Mouse (Mus musculus): Measurements from ENCODE around the gene Gypa.

The Gypa gene

DNA sequence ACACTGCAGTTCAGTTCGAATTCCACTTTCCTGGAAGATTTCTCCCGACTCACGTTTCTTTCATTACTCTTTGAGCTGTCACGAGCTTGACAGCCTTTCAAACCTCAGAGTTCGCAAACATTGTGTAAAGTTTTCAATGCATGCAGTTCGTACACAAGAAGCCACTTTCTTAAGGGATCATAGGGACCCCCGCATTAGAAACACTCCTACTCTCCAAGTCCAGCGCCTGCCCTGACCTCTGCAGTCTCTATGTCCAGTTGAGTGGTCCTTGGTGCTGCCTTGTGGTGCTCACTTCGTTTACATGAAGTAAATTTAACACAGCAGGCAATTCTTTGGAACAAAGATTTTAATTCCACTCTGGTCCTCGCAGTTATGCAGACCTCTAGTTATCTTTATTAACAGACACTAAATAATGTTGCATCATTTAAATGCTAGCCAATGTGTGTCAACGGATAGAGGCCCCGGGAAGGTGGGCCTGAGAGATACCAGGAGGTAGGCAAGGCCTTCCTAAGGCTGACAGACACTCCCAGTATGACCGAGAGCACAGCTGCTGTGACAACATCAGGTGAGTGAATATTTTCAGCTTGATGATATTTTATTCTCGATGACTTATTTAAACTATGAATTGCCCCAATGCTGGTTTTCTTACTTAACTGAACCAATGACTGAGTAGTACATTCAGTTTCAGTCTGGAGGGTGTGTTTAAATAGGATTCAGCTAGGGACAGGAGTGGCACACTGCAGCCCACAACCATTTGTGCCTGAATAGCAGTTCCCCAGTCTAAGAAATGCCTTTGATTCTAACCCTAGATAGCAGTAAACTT lies at the start of gene Gypa:
Gene Gypa (plus strand): TSS at position 259 of the 823 bp plus-strand sequence.
- no peak for DNase-seq

DNA sequence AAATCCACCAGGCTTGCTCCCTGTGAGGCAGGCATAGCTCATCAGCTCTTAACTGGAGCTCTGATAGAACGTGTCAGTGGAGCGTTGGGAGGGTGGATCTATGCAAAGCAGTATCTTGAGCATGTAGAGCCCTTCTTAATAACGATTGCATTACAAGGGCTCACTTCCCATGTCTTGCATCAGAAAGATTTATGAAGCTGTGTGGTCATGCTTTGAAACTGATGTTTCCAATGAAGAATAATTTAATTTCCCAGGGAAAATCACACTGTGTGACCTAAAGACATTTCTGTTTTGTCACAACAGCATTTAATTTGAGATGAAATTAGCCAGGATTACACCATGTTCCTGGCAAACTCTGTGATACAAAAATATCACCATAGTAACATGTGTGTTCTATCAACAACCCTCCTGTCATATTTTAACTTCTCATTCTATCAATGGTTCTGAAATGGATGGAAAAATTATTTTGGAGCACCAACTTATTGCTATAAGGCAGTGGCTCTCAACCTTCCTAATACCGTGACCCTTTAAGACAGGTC lies 49.0 kb upstream of the Gypa start:
- DNase-seq = no peak

DNA sequence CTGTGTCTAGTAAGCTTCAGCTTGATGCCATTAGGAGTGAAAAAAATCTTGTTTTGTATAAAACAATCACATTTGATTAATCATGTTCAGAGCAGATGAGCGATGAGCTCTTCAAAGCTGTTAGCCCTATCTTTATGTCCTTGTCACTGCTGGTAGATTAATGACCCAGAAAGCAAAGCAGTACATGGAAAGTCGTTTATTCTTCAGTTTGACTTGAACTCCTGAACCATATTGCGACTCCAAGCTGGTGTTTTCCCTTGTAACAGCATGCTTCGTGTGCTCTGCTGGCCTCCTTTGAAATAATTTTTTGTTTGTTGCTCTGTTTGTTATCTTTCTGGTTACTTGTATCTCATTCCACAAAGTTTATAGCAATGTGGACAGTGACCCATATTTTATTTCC lies 46.4 kb upstream of the Gypa start:
- no peak for DNase-seq

DNA sequence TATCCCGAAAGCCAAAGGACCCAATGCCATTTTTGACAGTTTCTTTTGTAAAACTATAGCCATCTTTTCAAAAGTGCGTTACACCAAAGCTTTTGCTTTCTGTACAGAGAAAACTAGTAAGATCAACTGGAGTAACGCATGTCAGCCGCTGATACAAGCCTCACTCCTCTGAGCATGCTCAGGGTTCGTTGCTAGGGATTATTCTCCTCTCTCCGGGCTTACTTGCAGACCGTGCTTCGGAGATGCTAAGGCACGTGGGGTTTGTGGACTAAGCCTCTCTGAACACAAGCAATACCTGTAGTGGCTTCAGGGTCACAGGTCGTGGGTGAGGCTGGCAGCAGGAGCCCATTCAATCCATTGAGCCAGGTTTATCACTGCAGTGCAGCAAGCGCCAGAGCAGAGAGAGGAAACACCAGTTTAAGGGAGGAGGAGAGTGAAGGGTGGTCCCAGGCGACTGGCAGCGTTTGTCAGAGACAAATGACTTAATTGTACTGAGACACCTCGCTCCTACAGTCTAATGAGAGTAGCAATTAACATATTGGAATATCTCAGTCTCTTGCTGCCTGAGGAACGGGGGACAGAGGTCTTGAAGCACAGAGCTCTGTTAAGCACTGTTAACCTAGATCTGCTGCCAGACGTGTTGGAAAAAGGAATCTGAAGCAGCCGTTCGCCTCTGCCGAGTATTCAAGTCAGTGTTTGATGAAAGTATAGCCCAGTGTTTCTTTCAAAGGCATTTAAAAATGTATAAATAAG lies 41.5 kb upstream of the Gypa start:
- DNase-seq = no peak

DNA sequence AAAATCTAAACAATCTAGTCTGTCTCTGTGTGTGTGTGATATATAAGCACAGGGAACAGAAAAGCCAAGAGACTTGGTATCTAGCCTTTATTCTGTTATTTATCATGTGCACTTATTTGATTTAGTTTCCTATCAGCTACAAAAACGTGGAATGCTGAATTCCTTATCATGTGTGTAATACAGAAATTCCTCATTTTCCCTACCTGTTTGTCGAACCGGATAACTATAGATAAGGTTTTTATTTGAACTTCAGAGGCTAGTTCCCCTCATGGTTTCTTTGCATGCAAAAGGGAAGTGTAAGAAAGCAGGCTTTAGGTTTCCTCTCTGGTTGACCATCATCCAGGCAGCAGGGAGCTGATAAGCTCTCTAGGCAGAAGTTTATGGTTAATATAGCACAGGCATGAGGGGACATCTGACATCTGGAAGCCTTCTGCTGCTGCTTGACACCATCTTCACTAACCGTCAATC lies 30.1 kb upstream of the Gypa start:
- DNase-seq = no peak

DNA sequence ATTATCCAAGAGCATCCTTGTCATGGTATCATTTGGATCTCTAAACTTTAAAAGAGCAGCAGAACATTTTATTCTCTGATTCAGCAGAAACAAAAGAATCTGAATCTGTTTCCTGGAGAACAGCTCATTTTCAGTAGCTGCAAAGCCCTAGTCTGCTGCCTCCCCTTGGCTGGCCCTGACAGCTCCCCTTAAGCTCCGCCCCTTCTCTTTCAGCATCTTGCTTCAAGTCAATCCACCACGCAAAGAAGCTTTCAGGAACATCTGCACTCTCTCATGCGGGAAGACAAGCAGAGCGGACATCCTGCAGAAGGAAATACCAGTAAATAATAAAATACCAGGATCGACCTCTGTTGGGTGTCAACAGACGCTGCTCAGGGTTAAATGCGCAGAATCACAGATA lies 18.6 kb upstream of the Gypa start:
- no peak for DNase-seq

DNA sequence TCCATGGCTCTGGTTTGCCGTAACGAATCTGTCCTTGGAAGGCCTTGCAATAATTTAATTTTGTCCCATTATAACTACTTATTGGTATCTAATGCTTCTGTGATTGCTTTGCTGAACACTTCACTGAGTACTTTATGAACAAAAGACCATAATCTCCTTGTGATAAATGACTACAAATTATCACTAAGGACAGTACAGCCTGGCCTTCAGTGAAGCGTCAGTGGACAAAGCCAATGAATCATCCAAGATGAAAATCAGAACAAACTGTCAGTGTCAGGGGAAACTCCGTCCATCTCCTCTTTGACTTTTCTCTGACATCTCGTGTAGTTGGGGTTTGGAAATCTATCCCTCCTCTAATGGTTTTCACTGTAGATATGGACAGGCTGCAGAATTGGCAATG lies 15.4 kb upstream of the Gypa start:
- no peak for DNase-seq

DNA sequence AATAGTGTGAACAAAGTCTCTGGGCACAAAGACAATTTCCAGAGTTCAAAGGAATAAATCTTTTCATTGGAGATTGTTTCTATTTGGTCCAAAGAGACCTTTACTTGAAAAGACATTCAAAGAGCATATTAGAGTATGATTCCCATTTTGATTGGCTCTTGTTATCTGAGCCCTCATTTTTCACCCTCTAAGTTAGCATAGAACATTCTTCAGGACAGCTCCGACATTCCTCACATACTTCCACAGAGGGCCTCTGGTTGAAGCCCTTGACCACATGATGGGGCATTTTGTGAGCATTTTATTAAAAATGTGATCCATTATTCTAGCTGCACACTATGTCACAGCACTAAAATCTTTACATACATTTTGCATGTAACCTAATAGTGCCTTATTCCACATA lies 14.5 kb upstream of the Gypa start:
- no peak for DNase-seq

DNA sequence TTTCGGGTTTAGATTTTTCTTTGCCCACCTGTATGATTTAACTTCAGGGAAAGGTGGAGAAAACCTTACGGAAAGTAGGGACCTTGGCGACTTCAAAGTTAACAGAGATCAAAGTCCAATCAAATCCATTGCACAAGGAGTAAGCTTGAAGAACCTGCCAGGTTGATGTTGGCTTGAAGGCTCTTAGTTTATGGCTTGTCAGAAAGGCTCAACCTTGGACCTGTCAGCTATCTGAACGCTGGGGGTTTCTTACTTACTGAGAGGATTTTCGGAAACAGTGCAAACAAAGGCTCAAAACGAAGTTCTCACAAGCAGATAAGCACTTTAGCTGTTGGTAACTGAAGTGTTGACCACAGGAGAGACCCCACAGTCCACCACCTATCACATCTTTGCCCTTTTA lies 11.4 kb upstream of the Gypa start:
- no peak for DNase-seq

DNA sequence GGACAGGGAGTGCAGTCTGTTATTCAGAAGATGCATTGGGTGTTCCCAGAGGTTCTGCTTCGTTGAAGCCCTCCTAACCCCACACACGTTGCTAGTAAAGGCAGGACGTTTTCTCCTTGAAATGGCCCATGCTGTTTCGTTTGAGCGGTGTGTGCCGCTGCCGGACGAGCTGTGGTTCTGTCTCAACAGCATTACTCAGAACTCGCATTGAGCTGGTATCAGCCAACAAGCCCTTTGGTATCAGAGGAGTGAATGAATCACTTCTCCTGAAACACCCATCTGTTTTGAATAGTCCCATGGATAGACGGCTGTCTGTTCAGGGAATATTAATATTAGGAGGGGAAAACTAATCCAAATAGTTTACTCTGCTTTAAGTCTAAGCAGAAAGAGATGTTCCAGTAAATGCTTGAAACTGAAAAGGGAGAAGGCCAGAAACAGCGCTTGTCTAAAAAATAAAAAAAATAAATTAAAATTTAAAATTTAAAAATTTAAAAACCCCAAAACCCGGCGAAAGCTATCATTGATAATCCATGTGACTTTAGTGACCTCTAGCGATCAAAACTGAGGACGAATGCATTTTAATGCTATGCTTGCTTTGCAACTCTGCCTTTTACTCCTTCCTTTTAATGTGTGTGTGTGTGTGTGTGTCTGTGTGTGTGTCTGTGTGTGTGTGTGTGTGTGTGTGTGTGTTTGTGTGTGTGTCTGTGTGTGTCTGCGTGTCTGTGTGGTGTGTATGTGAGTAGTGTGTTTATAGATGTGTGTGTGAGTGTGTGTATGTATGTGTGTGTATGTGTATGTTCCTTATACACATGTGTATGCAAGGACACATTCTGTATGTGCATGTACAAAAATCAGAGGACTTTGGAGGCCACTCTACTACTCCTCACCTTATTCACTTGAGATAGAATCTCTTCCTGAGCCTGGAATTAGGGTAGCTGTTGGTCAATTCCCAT lies 10.5 kb upstream of the Gypa start:
- peak; percentile 49 to 54 for DNase-seq

DNA sequence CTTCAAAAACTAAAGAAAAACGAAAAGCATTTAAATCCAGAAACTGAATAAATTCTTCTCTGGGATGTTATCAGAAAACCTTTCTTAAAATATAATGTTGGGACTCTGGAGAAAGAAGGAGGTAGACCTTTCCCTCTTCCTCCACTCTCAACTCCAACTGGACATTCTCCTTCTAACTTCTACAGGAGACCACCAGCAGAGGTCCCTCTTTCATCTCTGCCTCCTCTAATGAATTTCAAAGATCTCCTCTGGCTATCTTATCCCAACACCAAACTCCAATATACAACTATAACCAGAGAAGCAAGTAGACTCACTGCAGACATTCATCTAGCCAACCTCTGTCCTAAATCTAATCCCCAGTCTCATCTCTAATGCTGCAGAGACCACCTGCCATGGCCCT lies 2.0 kb upstream of the Gypa start:
- DNase-seq = no peak

DNA sequence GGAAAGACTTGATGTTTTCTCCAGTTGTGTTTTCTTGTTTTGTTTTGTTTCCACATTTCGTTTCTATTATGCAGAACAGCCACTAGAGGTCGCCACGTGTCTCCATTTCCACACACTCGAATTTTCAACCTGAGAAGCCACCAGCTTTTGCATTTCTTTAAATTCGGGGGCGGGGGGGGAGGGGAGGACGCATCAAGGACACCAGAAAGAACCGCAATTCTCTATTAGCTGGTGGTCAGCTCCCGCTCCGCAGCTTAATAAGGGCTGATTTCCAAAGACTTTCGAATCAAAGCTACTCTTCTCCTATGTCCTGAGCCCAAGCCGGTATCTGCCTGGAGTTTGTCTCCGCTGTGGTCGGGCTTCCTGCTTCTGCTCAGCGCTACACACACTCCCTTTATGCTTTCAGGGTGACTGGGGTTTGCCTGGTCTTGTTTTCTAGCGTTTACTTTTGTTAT lies 567 bp upstream of the Gypa start:
- peak; percentile 68 to 71 for DNase-seq

DNA sequence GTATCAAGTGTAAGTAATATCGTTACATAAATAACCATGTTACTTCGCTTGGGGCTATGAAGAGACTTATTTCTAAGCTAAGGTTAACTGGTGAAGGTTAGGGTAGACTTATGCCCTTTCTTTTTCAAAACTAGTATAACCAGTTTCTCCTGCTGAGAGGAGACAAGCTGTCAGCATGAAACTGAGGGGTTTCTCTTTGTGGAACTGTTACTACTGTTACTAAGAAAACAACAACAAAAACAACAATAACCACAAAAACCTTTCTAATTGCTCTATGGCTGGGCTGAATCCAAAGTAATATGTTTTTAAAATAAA lies 722 bp downstream of the Gypa start:
- DNase-seq = no peak

DNA sequence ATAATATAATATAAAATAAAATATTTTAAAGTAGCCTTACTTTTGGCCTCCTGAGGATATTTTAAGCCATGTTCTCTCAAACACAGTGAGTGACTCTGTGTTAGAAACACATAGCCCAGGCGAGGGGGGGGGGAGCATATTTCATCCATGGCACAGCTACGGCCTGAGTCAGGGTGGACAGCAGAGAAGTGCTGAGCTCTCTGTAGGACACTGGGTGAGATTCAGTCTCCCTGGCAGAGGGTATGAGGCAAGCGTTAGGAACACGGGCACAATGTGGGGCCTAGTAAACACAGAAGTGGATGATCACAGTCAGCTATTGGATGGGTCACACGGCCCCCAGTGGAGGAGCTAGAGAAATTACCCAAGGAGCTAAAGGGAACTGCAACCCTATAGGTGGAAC lies 1.2 kb downstream of the Gypa start:
- DNase-seq = no peak

DNA sequence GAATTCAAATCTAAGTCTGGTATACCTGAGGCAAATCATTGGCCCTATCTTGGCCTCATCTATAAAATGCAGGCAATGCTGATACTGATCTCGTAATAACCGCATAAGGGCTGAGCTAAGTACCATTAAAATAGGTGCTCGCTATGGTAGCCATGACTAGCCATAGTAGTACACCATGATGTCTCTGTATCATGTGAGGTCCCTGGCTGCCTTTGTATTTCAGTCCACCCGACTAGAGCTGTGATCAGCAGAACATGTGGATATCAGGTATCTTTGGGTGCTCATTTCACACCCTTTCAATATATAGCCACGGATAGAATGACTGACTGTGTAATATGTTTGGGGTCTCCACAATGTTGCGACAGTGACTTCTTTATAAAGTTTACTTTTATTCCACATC lies 1.9 kb downstream of the Gypa start:
- DNase-seq = no peak

DNA sequence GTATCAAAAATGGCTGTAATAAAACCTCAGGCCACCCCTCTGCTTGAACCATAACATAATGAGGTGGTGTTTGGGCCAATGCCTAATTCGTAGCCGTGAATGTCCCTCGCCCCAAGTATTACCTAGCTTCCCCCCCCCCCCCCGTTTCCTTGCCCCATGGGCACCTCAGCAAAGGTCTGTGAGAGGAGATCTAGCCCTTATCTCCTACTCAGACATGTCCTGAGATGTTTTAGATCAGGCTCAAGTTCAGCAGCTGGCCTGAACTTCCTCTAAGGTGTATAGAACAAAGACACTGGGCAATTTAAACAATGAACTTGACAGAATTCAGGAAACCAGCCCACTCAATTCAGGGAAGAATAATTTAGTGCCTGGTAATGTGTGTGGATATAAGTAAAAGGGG lies 3.7 kb downstream of the Gypa start:
- no peak for DNase-seq

DNA sequence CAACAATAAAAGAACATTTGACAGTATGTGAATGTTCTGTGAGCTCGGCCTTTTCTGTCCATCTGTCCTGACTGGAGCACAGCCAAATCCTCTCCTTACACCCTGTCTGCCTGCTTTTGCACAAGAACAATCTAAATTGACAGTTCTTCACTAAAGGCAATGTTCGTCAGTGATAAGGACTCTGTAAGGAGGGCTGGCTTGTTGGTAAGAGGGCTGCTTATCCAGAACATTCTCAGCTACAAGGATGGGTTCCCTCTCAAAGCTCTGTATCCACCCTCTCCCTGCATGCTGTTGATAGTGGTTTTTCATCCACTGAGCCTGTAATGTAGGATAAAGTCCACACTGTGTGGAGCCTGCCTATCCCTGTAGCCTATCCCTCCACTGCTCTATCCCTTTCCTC lies 6.7 kb downstream of the Gypa start:
- no peak for DNase-seq

DNA sequence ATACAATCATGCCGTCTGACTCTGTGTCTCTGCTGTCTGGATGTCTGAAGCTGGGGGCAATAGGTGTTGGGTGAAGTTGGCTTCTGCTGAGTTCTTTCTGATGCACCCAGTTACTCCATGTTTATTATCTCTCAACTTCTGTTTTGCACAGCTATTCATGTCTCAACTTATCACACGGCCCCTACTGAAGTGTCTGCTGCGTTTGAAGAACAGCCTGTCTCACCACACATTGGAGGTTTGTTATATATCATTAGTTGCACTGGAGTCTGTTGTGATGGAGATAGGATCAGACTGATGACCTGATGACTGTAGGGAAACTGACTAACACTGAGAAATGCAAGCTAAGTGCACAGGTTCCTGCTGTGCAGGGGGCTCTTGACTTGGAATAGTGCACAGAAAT lies 7.2 kb downstream of the Gypa start:
- DNase-seq = no peak

DNA sequence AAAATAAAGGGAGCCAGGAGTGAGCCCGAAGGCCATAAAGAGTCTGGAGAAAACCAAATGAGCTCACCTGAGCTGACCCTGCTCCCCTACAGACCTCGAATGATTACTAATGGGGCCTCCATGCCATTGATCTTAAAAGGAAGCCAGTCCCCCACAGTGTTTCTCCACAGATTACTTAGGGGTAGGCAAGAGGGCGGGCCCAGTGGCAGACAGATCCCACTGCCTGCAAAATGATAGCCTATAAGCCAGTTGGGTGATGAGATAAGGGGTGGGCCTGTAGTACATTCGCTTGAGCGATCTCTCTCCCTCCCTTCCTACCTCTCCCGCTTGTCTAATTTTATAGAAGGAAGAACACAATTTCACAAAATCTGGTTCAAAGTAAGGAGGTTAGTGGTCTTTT lies 7.7 kb downstream of the Gypa start:
- no peak for DNase-seq

DNA sequence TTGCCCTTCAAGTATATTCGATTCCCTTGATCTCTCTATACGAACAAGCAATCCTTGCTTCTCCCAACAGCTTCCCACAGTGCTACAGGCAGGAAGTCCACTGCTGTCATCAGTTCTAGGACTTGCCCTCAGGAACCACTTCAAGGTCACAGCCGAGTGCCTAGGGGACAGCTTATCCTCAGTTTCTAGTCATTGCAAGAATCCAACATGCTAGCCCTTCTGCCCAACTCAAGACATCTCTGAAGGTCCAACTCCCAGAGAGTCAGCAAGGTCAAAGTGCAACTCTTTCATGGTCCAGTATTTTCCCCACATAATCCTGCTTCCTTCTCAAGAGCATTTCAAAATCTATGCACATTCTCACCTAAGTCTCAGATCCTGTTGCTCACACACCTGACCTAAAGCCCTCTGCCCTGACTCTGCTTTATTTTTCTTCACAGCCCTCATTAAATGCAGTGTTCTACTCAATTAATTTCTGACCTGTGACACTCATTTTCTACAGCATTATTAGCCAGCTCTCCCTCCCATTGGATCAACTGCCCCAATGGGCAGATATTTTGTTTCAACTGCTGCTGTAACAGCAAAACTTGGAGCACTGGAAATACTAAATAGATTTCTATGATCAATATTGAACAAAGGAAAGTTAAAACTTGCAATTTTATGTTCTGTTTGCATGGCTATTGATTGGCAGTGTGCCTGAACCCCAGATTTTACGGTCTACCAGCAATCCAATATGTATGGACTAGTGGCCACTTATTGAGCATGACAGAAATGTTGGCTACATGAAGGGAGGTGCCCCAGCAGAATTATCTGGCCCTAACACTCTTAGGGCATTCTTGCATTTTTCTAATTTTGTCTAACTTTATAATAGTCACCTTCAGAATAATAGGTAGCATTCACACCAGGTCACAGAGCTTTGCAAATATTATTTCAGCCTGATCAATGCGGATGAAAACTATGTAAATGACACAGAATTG lies 33.1 kb downstream of the Gypa start:
- DNase-seq = no peak

DNA sequence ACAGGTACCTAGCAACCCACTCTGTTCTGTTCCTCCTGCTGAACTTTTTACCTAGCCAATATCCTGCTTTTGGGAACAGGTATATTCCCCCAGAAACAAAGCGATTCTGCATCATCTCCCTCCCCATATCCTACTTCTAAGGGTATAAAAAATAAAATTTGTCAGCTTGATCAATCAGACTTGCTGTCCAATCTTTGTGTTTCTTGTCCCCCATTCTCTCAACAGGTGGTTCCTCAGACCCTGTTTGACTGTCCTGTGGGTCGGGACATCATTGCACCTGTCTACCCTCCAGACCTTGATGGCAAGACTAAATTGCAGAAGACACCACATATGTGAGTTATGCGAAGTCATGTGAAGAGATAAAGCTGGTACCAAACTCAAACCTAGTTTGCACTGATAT lies 48.3 kb downstream of the Gypa start:
- DNase-seq = no peak

DNA sequence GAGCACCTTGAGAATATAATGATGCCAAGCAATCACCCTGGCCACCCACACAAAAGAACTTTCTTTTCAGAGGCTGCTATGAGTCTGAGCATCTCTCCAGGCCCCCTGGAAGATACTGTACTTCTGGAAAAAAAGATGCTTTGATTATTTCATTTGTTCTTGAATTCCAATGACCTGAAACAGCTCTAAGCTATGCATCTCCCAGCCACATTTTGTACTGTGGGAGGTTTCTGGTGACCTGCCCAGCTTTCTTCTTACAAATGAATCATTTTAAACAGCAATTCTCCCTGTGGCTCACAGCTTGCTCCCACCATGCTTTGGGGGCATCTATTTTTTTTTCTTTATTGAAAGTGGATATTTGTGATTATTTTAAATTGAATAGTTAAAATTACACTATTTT lies 56.9 kb downstream of the Gypa start:
- no peak for DNase-seq

Data from cerebellum, postnatal 14 days (tissue).